Mouse (Mus musculus): Measurements from ENCODE around the gene Stx6. TPM values are rescaled to one million over a fixed set of nuclear protein-coding genes. Genes with fewer than 3 reads are reported as not detected.
"Not testable (repeated sequence)": the region's sequence is repeated elsewhere in the genome, so short reads cannot be mapped to it uniquely, and the experiment has no call there.

Stx6 gene
- total RNA-seq, 2 experiments from 2014 or later: 11.8 to 13.0 TPM

DNA sequence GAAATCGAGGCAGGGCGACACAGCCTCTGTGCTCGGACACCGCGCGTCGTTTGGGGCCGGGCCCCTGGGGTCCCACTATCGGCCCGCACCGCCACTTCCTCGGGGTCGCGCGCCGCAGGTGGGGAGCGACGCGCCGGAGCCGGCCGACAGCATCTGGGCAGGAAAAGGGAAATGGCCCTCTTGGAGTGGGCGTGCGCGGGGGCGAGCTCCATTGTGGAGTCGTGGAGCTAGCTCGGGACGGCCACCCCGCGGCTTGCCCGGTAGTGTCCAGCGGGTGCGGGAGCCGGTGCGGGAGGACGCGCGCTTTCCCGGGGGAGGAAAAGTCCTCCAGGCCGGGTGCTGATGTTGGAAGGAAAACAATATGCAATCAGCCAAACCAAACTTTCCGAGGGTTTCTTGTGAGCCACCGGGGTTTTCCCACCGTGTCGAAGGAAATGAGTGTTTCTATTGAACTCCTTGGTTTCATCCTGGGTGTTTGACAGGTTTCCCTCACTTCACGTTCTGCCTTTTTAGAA is 512 bp downstream of the Stx6 start:
- DNase-seq (ENCODE audit: low spot score): peak; percentile 34

DNA sequence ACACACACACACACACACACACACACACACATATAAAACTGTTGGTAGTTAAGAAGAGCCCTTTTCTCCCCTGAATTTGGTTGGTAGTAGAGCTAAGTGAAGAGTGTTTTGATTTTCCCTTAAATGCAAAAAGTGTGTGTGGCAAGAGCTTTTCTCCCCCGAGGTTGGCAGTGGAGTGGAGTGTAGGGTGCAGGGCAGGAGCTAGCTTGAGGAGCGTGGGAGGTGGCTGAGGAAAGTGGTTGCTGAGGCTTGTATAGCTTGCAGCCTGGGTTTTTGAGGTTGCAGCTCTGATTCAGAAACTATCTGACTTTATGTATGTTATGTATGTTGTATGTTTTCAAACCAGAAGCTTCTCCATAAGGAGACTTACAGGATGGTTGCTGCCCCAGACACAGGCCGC is 8.9 kb downstream of the Stx6 start:
- DNase-seq (ENCODE audit: low spot score): no peak

DNA sequence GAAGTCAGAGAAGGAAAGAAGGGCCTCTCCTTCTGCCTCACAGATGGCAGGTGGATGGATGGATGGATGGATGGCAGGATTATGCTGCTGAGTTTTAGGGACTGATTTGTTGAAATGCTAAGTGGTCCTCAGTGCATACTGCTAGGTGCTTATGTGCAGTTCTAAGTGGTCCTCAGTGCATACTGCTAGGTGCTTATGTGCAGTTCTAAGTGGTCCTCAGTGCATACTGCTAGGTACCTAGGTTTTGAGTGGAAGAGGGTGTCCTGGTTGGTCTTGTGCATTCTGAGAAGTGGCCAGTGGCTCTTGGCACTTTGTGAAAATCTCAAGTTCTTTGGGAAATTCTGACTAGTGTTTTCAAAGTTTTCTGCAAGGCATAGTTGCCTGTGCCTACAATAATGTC is 11.4 kb downstream of the Stx6 start:
- DNase-seq (ENCODE audit: low spot score): no peak

DNA sequence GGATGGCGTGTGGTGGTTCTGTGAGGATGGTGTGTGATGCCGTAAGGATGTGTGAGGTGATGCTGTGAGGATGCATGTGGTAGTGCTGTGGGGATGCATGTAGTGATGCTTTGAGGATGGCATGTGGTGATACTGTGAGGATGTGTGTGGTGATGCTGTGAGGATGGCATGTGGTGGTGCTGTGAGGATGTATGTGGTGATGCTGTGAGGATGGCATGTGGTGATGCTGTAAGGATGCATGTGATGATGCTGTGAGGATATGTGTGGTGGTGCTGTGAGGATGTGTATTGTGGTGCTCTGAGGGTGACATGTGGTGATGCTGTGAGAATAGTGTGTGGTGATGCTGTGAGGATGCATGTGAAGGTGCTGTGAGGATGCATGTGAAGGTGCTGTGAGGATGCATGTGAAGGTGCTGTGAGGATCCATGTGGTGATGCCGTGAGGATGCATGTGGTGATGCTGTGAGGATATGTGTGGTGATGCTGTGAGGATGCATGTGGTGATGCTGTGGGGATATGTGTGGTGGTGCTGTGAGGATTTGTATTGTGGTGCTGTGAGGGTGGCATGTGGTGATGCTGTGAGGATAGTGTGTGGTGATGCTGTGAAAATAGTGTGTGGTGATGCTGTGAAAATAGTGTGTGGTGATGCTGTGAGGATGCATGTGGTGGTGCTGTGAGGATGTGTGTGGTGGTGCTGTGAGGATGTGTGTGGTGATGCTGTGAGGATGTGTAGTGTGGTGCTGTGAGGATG is 14.6 kb downstream of the Stx6 start:
- DNase-seq (ENCODE audit: low spot score): no peak

DNA sequence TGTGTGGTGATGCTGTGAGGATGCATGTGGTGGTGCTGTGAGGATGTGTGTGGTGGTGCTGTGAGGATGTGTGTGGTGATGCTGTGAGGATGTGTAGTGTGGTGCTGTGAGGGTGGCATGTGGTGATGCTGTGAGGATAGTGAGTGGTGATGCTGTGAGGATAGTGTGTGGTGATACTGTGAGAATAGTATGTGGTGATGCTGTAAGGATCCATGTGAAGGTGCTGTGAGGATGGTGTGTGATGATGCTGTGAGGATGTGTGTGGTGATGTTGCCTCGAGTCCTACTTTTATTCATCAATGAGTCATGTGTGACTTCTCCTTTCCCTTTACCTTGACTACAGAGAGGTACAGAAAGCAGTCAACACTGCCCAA is 15.1 kb downstream of the Stx6 start:
- DNase-seq (ENCODE audit: low spot score): not testable (repeated sequence)

GRCm38 (mm10) chr1:155174424-155174823 is 15.9 kb downstream of the Stx6 start:
- no peak for DNase-seq (ENCODE audit: low spot score)

DNA sequence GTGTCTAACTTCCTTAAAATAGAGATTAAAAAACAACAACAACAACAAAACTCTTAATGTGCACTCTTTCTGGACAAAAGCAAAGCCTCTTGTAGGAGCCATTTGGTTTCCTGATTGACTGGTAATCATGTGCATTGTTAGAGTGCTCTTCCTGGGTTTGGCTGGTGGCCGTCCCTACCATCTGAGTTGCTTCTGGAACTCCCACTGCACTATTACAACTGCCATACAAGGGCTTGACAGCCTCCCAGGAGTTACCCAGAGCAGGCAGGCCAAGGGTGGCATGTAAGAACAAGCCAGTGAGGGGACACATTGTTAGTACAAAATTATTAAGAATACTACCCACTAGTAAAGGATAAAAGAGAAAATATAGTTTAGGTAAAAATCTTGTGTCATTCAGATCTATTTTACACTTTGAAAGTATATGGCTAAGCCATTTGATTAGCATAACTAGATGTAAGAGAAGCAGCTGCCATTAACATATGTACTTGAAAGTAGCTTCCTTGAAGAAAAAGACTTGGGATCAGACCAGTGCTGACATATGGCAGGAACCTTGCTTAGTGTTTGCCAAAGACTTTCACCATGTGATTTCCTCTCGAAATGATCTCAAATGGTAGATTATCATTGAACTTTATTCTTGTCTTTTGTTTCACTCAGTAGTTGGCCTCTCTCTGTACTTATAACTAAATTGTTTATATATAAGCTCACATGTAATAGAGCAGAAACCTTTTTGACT is 19.8 kb downstream of the Stx6 start:
- no peak for DNase-seq (ENCODE audit: low spot score)

DNA sequence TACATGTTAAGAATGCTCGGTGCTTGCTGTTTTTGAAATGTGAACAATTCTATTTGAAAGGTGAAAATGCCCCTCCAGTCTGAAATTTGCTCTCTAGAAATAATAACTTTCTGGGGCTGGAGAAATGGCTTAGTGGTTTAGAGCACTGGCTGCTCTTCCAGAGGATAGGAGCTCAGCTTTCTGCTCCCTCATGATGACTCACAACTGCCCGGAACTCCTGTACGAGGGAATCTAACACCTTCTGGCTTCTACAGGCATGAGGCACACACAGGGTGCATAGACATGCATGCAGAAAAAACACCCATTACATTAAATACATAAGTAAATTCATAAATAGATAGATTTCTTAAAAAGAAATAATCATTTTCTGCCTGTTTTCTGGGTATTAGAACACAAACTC is 25.7 kb downstream of the Stx6 start:
- no peak for DNase-seq (ENCODE audit: low spot score)

DNA sequence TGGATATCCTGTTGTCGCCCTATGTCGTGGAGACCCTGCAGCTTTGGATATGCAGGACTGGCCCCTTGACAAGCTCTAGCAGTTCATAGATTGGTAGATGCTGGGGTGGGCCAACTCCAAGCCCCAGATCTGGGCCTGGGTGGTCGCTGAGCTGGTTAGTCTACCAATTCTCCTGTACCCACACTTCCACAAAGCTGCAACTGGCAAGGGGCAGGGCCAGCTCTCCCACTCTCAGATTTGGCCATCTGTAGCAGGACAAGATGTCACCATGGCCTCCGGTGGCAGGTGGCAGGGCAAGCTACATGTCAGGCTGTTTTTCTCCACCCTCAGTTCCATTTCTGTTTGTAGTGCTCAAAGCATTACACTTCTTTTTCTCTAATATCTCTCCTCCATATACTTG is 30.1 kb downstream of the Stx6 start:
- no peak for DNase-seq (ENCODE audit: low spot score)

GRCm38 (mm10) chr1:155191219-155191618 is 32.7 kb downstream of the Stx6 start:
- DNase-seq (ENCODE audit: low spot score): no peak

- no peak for DNase-seq (ENCODE audit: low spot score)
Measured at GRCm38 (mm10) chr1:155191671-155192070, 33.2 kb downstream of the Stx6 start.

DNA sequence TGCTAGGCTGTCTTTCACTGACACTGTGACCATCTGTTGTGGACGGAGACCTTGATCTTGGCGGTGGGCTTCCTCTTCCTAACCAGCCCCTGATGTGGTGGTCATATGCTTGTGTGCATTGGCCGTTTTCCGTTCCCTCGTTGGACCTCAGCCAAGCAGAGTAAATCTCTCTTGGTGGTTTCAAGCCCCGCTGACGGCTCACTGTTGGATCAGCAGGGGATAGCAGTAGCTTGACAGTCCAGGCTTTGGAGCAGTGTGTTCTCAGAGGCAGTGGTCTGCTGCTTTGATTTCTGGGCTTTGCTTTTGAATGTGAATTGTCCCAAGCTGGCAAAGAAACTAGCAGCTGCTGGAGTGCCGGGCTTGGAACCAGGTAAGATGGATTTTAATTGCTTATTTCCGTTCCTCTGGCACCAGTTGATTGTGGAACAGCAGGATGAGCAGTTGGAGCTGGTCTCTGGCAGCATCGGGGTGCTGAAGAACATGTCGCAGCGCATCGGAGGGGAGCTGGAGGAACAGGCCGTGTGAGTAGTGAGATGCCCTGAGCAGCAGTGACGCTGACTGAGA is 34.4 kb downstream of the Stx6 start:
- DNase-seq (ENCODE audit: low spot score): no peak

GRCm38 (mm10) chr1:155196691-155197090 is 38.2 kb downstream of the Stx6 start:
- DNase-seq (ENCODE audit: low spot score): no peak

DNA sequence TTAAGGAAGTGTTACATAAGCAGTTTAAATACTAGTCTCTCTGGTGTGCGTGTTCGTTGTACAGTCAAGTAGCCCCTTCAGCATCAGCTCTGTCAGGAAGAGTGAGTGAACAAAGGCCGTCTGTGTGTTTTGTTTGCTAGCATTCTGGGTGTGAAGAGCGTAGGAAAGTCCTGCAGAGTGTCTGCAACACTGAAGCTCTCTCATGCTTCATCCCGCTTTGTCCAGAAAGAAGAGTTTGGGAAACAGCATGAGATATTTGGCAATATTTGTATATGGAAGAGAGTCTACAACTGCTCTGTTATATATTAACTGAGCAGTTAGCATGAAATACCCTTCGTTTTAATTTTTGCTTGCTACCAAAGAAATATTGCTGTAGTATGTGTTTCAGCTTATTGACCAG is 41.0 kb downstream of the Stx6 start:
- DNase-seq (ENCODE audit: low spot score): no peak

DNA sequence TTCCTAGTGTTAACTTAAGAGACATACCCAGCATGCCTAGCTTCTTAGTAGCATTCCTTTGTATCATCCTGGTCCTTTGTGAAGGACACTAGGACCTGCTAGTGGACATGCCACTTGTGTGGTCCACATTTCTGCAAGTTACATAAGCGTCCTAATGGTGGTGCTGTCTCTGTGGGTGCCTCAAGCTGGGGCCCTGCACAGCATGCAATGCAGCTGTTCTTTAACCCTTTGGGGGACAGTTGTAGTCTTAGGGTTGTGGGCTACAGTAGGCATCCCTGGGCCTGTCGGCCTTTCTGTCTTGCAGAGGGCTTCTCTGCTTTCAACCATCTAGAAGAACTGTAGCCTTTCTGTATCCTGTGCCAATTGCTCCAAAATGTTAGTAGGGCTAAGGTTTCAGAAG is 42.5 kb downstream of the Stx6 start:
- no peak for DNase-seq (ENCODE audit: low spot score)

GRCm38 (mm10) chr1:155201373-155201879 is 42.9 kb downstream of the Stx6 start:
- no peak for DNase-seq (ENCODE audit: low spot score)

DNA sequence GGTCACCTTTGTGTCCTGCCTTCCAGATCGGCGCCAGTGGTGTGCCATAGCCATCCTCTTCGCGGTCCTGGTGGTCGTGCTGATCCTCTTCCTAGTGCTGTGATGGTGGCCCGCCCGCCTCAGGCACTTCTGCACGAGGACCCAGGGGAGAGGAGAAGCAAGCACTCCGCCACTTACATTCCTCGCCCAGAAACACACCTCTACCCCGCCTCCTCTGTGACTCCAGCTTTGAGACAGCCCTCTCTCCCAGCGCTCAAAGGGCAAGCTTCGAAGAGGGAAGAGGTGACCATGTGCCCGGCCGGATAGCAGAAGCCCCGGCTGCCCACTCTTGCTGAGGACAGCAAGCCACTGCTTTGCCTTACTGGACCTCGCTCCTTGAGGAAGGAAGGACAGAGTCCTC is 43.4 kb downstream of the Stx6 start:
- no peak for DNase-seq (ENCODE audit: low spot score)

DNA sequence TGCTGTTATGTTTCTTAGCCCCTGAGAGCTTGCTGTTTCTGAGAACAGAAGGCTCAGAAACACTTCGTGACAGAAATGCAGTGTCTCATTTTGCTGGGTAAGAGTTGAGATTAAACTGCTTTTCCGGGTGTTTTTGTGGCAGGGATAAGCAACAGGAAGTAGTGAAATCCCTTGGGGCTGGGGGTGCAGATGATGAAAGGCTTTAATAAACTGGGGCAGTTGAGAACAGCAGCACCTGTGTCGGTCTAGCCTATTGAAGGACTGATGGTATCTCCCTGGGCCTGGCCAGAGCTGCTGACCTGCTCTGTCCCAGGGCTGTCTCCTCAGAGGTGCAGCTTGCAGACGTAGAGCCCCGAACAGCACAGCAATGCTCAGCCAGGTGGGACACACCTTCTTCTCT is 44.0 kb downstream of the Stx6 start:
- no peak for DNase-seq (ENCODE audit: low spot score)

DNA sequence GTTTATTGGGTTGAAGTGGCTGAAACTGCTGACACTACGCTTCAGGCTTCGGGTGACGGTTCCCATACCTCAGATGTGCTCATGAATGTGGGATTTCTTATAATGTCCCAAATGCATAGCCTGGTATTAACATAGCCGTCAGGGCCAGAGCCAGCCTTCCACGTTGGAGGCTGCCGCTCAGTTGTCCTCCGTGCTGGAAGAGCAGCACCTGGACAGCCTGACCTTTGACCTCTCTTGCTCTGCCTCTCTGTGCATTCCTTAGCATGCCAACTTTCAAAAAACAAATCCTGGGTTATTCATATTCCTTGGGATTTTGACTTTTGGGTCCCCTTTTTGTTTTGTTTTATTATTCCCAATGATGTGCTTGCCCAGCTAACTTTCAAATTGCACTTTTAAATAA is 44.6 kb downstream of the Stx6 start:
- DNase-seq (ENCODE audit: low spot score): no peak

DNA sequence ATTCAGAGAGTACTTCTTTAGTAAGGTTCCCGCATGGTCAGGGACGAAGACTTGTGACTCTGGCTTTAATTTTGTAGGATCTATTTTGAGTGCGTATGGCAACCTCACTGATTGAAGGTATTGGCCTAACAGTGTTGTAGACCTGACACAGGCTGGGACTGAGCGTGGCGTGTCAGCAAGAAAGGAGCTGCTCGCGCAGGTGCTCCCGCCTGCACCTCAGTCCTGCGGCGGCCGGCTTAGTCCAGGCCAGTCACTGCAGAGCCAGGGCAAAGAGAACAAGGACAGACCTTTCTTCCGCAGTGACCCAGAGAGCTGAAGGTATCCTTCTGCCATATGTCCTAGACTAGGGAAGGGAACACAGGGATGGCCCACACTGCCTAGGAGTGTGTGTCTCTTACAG is 45.4 kb downstream of the Stx6 start:
- DNase-seq (ENCODE audit: low spot score): no peak

DNA sequence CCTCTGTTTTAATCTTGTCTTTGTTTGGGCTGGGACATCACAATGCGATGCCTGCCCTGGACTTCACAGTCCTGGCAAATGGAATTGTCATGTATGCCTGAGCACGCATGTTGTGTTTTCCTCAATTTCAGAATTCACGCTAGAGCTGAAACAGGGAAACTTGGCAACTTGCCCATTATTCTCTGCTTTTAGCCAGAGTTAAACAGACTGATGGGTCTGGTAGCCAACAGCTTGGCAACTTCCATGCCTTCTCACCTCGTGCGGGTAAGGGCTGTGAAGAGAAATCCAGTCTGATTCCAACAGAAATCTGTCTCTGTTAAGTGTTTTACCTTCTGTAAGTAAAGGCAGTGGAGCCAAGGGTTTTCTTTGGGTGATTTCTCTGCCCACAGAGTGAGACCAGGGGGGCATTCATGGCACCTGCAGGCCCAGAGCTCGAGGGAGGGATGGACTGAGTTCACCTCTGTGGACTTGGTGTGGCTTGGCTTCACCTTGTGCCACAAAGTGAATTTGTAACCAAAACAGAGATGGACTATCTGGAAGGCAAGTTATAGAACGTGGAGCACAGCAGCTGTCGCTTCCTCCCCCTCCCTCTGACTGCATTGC is 46.1 kb downstream of the Stx6 start:
- DNase-seq (ENCODE audit: low spot score): no peak

DNA sequence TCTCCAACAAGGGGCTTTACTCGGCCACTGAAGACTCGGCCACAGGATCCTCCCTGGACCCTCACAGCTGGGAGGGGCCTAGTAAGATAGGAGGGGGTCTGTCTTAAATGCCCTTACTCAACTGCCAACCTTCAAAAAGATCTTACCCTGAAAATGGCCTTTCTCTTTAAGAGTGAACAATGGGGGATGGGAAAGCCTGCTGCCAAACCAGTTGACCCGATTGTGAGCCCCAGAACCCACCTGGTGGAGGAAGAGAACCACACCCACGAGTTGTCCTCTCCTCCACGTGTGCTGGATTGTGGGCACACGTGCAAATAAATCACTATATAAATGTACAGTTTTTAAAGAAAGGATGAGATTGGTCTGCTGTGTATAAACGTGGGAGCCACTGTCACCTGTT is 46.8 kb downstream of the Stx6 start:
- DNase-seq (ENCODE audit: low spot score): no peak

Data from gastrocnemius, adult 18-20 months (tissue).